Mouse (Mus musculus) embryo, embryonic 10.5 days (tissue): ENCODE measurements at regions not wholly inside any gene's neighbourhood (a gene's known extent, or its start where the extent isn't known, plus 50 kb on each side); places are given as distances from the start of the nearest gene placed in this dataset.

Experiments used
- DNase-seq: peaks from one replicate; pipeline ENCODE4 v3.0.0-alpha.2; 2015; ENCODE audit warnings: low spot score

- peak; percentile 56 for DNase-seq
Observed at GRCm38 (mm10) chr15:62127602-62128158, 1204.9 kb upstream of the A1bg start.

- DNase-seq: no peak
Observed at GRCm38 (mm10) chr15:62125718-62126117, 1202.9 kb upstream of the A1bg start.

- no peak for DNase-seq
Observed at GRCm38 (mm10) chr15:62123756-62124155, 1200.9 kb upstream of the A1bg start.

GRCm38 (mm10) chr15:62122265-62123023, 1199.6 kb upstream of the A1bg start:
- no peak for DNase-seq

DNA sequence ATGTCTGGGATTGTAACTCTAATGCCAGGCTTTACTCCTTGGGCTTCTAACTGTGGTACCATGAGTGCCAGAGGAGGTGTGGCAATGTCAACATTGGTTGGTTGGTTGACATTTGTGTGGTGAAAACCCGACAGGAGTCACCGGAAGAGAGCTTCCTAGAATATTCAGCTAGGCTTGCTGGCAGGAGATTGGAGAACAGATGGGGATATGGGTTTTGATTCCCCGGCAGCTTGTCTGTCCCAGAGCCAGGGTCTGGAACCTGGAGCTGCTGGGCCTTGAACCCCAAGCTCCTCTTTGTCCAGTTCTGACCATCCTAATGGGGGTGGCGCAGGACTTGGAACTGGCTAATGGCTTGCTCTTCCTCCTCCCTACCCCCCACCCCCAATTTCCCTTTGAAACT, 1198.9 kb upstream of the A1bg start:
- DNase-seq: no peak

- peak; percentile 27 for DNase-seq
Observed at GRCm38 (mm10) chr15:62120735-62121134, 1197.9 kb upstream of the A1bg start.

DNA sequence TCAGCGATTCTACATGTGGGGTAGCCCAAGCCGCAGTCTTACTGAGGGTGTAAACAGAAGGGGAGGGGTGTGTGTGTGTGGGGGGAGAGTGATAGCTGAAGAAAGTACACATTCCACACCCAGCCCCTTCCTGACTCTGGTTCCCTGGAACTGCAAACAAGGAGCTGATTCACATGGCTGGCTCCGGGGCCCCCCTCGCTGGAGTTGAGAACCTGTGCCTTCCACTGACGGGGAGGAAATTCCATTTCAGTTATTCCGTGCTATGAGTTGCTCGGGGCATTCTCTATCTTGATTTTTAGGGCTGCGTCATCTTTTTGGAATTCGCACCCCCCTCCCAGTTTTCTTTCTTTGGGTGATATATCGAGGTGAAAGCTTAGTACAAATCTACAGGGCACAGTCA, 1196.2 kb upstream of the A1bg start:
- no peak for DNase-seq

GRCm38 (mm10) chr15:62116184-62116583, 1193.4 kb upstream of the A1bg start:
- no peak for DNase-seq

- DNase-seq: no peak
Observed at GRCm38 (mm10) chr15:62114815-62115214, 1192.0 kb upstream of the A1bg start.

- no peak for DNase-seq
Observed at GRCm38 (mm10) chr15:62112151-62112550, 1189.3 kb upstream of the A1bg start.

- no peak for DNase-seq
Observed at GRCm38 (mm10) chr15:62107976-62108375, 1185.2 kb upstream of the A1bg start.

- DNase-seq: peak; percentile 63
Observed at GRCm38 (mm10) chr15:62106518-62106975, 1183.7 kb upstream of the A1bg start.

DNA sequence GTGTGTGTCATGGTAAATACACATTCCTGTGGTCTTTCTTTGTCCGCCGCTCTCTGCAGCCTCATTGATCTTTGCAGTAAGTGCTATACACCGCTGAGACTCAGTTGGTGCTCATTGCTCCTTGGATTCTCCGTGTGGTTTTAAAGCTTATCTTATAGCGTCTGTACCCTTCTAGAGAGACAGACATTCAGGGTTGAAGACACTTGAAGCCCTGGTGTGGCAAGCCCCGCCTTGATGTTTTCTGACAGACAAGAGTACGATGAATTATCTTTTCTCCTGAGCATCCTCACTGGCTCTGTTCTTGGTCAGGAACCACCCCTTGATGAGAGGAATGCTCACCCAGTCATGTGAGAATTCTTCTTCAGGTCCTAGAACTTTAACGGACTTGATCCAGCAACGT, 1182.7 kb upstream of the A1bg start:
- DNase-seq: no peak

DNA sequence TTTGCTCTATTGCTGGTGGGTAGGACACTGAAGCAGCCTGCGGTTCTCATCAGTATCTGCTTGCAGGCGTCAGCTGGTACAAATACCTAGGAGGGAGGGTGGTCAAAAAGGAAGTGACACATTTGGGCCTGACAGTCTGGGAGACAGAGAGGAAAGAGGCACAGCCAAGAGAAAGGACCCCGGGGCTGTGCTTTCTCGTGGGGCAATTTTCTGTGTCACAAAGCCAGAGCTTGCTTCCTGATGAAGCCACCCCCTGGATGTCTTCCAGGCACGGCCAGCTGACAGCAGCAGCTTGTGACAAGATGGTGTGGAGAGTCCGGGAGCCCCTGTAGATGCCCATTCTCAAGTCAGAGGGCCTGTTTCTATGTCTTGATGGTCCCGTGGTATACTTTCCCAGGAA, 1181.8 kb upstream of the A1bg start:
- no peak for DNase-seq

GRCm38 (mm10) chr15:62099683-62100082, 1176.9 kb upstream of the A1bg start:
- no peak for DNase-seq

- DNase-seq: no peak
Observed at GRCm38 (mm10) chr15:62098791-62099660, 1176.2 kb upstream of the A1bg start.

DNA sequence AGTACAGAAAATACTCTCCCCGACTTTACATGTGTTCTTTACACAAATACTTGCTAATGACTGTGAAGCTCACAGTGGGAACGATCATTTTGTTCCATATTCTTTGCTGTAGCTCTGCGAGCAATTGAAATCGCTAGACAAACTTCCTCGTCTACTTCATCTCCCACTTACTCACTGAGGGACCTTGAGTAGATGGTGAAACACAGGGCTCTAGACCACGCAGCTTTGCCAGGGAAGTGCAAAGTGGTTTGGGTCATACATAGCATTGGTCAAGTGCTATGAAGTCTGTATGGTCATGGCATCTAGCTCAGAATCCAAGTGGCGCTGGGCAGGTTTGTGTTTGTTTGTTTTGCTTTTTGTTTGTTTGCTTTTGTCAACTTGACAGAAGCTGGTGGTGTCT, 1174.0 kb upstream of the A1bg start:
- no peak for DNase-seq

GRCm38 (mm10) chr15:62095198-62095597, 1172.4 kb upstream of the A1bg start:
- no peak for DNase-seq

- no peak for DNase-seq
Observed at GRCm38 (mm10) chr15:62093672-62094071, 1170.9 kb upstream of the A1bg start.

DNA sequence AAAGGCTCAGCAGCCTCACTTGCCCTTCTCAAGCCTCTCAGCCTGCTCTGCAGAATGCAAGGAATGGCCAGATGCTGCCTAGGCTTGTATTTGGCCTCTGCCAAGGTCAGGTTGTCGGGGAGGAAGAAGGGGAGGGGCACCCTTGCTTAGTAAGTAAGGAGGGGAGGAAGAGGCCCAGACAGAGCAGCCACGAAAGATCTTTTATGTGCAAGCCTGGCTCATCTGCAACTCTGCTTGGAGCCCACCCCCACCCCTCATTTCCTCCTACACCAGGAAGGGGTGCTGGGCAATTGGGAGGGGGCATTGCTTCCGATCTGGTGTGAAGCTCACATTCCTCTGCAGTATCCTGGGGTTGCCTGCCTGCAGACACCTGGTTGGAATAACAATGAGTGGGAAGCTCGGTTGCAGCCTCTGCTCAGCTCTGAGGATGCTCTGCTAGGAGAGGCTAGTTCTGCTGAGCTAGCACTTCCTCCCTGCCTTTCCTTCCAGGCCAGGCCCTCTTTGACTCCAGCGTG, 1169.9 kb upstream of the A1bg start:
- peak; percentile 66 for DNase-seq

- DNase-seq: no peak
Observed at GRCm38 (mm10) chr15:62091746-62092659, 1169.2 kb upstream of the A1bg start.

DNA sequence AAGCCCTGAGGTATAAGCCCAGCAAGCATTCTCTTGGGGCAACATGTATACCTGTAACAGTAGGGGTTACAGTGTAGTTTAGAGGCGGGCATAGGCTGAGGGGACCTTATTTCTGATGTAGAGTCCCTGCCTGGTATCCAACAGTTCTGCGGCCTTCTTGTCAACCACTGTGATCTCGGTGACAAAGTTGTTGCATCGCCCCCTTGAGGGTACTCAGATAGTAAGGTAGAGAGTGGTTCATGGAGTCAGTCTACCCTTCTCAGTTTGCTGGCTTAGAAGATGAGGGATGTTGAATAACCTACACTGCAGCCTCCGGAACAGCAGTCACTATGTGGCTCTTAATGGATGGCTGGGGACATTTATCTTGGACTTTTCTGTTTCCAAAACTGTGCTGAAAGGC, 1168.3 kb upstream of the A1bg start:
- no peak for DNase-seq
